13 mouse cellular contexts compared by ENCODE assay signal in the genomic region with DNA sequence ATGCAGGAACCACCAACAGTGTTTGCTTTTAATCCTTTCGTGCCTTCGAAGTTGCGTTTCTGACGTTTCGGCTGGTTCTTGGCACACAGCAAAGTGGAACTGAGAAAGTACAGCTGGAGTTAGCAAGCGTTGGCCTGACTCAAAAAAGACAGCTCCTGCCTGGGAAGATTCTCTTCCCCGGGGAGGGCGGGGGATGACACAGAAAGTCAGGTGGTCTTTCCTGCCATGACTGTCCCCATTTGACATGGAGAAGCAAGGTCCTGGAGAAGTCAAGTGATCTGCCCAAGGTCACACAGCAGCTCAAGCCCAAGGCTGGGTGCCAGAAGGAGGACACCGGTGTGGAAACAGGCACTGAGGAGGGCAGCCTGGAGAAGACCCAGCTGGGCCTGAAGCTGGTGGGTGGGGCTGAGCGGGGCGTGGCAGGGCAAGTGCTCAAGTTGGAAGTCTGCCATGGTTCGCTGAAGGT.
DNase-seq lines count a peak whose midpoint lies in the region; ATAC-seq and TF ChIP-seq lines count a peak whose summit lies in the region.
"Had no signal": no experiment of that assay in that cellular context is flagged by ENCODE, and none has a peak within 500 bp of the region (broad histone marks: within the 10 kb centered on the region; RNA-seq: fewer than 3 reads in every experiment).

No protein-coding gene starts in this region.

- H3K27ac ChIP-seq in kidney, adult 2 months (ENCODE audit: insufficient read depth, low read depth, low read length): no peak overlapping the region
- H3K27ac ChIP-seq in lung, embryonic 14.5 days (ENCODE audit: low read depth): no peak overlapping the region
- no peak overlapping the region for H3K27ac ChIP-seq in hindbrain, embryonic 14.5 days
- H3K27ac ChIP-seq: embryonic facial prominence, embryonic 15.5 days had no signal

- ATAC-seq in lung, embryonic 14.5 days (ENCODE audit: insufficient read depth): peak; percentile 63; the same call in 1 of the 2 replicates
- ATAC-seq in hindbrain, embryonic 14.5 days (ENCODE audit: low FRiP score): no peak
- ATAC-seq: intestine, embryonic 16.5 days had no signal

- no peaks in the 10 kb centered on the region for H3K27me3 ChIP-seq in kidney, adult 2 months (replicated peaks; ENCODE audit: control insufficient read depth, insufficient read depth, low read length)
- H3K27me3 ChIP-seq in lung, embryonic 14.5 days (ENCODE audit: insufficient read depth, low read length): no peaks in the 10 kb centered on the region
- H3K27me3 ChIP-seq in hindbrain, embryonic 14.5 days (ENCODE audit: control insufficient read depth, insufficient read depth, low read length): no peaks in the 10 kb centered on the region
- H3K27me3 ChIP-seq: embryonic facial prominence, embryonic 15.5 days had no signal

- no peak overlapping the region for H3K4me3 ChIP-seq in kidney, adult 2 months (ENCODE audit: insufficient read depth, low read depth, low read length)
- no peak overlapping the region for H3K4me3 ChIP-seq in lung, embryonic 14.5 days (ENCODE audit: low read depth, low read length)
- no peak overlapping the region for H3K4me3 ChIP-seq in hindbrain, embryonic 14.5 days (replicated peaks; ENCODE audit: low read length)
- H3K4me3 ChIP-seq: embryonic facial prominence, embryonic 15.5 days had no signal

- H3K4me2 ChIP-seq in lung, embryonic 14.5 days: peak overlapping the region; percentile 24; the same call in 1 of the 2 replicates
- no peak overlapping the region for H3K4me2 ChIP-seq in hindbrain, embryonic 14.5 days (replicated peaks)
- H3K4me2 ChIP-seq: embryonic facial prominence, embryonic 15.5 days had no signal

- H3K36me3 ChIP-seq in kidney, adult 2 months (ENCODE audit: control insufficient read depth, insufficient read depth, low read length): no peaks in the 10 kb centered on the region
- H3K36me3 ChIP-seq in lung, embryonic 14.5 days (ENCODE audit: insufficient read depth): no peaks in the 10 kb centered on the region
- no peaks in the 10 kb centered on the region for H3K36me3 ChIP-seq in hindbrain, embryonic 14.5 days (replicated peaks; ENCODE audit: control insufficient read depth, insufficient read depth)
- H3K36me3 ChIP-seq: embryonic facial prominence, embryonic 15.5 days had no signal

- no peak for TF ChIP-seq POLR2A in kidney, adult 2 months (IDR thresholded peaks at IDR 0.05; ENCODE audit: low read depth, low read length)

- TF ChIP-seq CTCF in kidney, adult 2 months (conservative IDR thresholded peaks at IDR 0.05; ENCODE audit: insufficient read depth, insufficient read length, low read depth, low read length): no peak
- TF ChIP-seq CTCF in lung, embryonic 14.5 days (IDR thresholded peaks at IDR 0.05; ENCODE audit: low read depth): no peak

- H3K9me3 ChIP-seq in lung, embryonic 14.5 days (ENCODE audit: low read depth, low read length): no peaks in the 10 kb centered on the region
- H3K9me3 ChIP-seq in hindbrain, embryonic 14.5 days (ENCODE audit: control insufficient read depth, low read length): no peaks in the 10 kb centered on the region
- H3K9me3 ChIP-seq: embryonic facial prominence, embryonic 15.5 days had no signal

- H3K9ac ChIP-seq in lung, embryonic 14.5 days: no peak overlapping the region
- H3K9ac ChIP-seq in hindbrain, embryonic 14.5 days: no peak overlapping the region
- H3K9ac ChIP-seq: embryonic facial prominence, embryonic 15.5 days had no signal

- peak; percentile 18 for DNase-seq in kidney, postnatal 10 days
- DNase-seq in kidney, adult 2 months: no peak
- DNase-seq in frontal cortex, postnatal 10 days (ENCODE audit: low spot score in 2 of 2): peak; percentile 39 to 49
- DNase-seq in lung, embryonic 14.5 days: peak; percentile 89
- peak; percentile 37 for DNase-seq in right cerebral cortex, postnatal 14 days
- no peak for DNase-seq in hindbrain, embryonic 14.5 days (ENCODE audit: low spot score)
- no peak for DNase-seq in cerebellum, adult 18-20 months
- no peak for DNase-seq in adipocyte (ENCODE audit: low spot score)
- DNase-seq: spleen, adult 18-20 months; thymus, postnatal 25 days had no signal

- no peaks in the 10 kb centered on the region for H3K4me1 ChIP-seq in kidney, adult 2 months (ENCODE audit: control insufficient read depth, insufficient read depth, low read length)
- H3K4me1 ChIP-seq in lung, embryonic 14.5 days (ENCODE audit: insufficient read depth): no peaks in the 10 kb centered on the region; the same call in 1 of the 2 replicates
- no peaks in the 10 kb centered on the region for H3K4me1 ChIP-seq in hindbrain, embryonic 14.5 days (replicated peaks; ENCODE audit: control insufficient read depth, insufficient read depth, low read length)
- H3K4me1 ChIP-seq: embryonic facial prominence, embryonic 15.5 days; megakaryocyte, embryonic 14.5 days had no signal

- WGBS in kidney, adult 2 months: 73% methylated on average over 12 of the region's 12 CpGs
- WGBS in lung, embryonic 14.5 days: 51% methylated on average over 12 of the region's 12 CpGs
- WGBS in hindbrain, embryonic 14.5 days: 97% methylated on average over 12 of the region's 12 CpGs

Comparison
In these comparisons a context has a peak if more than half of its experiments do, and no peak if none do; other contexts are left out.
1. DNase-seq: peak in kidney, postnatal 10 days (single experiment), frontal cortex, postnatal 10 days (2 of 2), lung, embryonic 14.5 days (single experiment) and right cerebral cortex, postnatal 14 days (single experiment); none in kidney, adult 2 months (single experiment), hindbrain, embryonic 14.5 days (single experiment), cerebellum, adult 18-20 months (0 of 2) and adipocyte (single experiment).